Mouse (Mus musculus) midbrain, embryonic 16.5 days (tissue): Measurements from ENCODE around the gene Nanos1. TPM values are rescaled to one million over a fixed set of nuclear protein-coding genes. Genes with fewer than 3 reads are reported as not detected.
A peak's percentile ranks its signal among the peaks of the same experiment; 100 is the strongest.

ENCODE experiments used
- ATAC-seq: fragments of 200-750 bp; cut with Nextera tagmentation; 2 replicates; pipeline ENCODE4 v1.8.0; 2017; ENCODE audit warnings: moderate TSS enrichment
- H3K27ac ChIP-seq: fragments of 300-500 bp; sonication (generic); 2 replicates; pipeline ENCODE4 v1.5.1; 2014; ENCODE audit warnings: mild to moderate bottlenecking, low read length, mixed read lengths
- H3K27me3 ChIP-seq: fragments of 300-500 bp; sonication (generic); 2 replicates; pipeline ENCODE4 v1.6.1; 2014; ENCODE audit warnings: low read depth, low read length, mixed read lengths; ENCODE audit not compliant: control insufficient read depth, insufficient read depth
- H3K36me3 ChIP-seq: fragments of 300-500 bp; sonication (generic); 2 replicates; pipeline ENCODE4 v1.6.1; 2014; ENCODE audit warnings: mild to moderate bottlenecking, low read length, moderate library complexity, mixed read lengths; ENCODE audit not compliant: control insufficient read depth, insufficient read depth
- H3K4me1 ChIP-seq: fragments of 300-500 bp; sonication (generic); 2 replicates; pipeline ENCODE4 v1.6.1; 2014; ENCODE audit warnings: mild to moderate bottlenecking, low read length, mixed read lengths; ENCODE audit not compliant: control insufficient read depth, insufficient read depth
- H3K4me2 ChIP-seq: fragments of 300-500 bp; sonication (generic); 2 replicates; pipeline ENCODE4 v1.6.1; 2014; ENCODE audit warnings: mild to moderate bottlenecking, low read length, mixed read lengths
- H3K4me3 ChIP-seq: fragments of 300-500 bp; sonication (generic); 2 replicates; pipeline ENCODE4 v1.5.1; 2014; ENCODE audit warnings: low read depth, mild to moderate bottlenecking, low read length, moderate library complexity, mixed read lengths
- H3K9ac ChIP-seq: fragments of 300-500 bp; sonication (generic); 2 replicates; pipeline ENCODE4 v1.6.1; 2014; ENCODE audit warnings: low read depth, low read length, mixed read lengths
- H3K9me3 ChIP-seq: fragments of 300-500 bp; sonication (generic); replicated peaks from 2 replicates; pipeline ENCODE4 v1.6.1; 2014; ENCODE audit warnings: mild to moderate bottlenecking, low read length, mixed read lengths; ENCODE audit not compliant: control insufficient read depth, poor library complexity, severe bottlenecking
- WGBS: fragments of 180-500 bp; shearing (Covaris S2); extraction: QIAGEN DNeasy Blood & Tissue Kit; methylation state at CpG from one replicate; pipeline ENCODE4 v1.1.7; 2014; 5-methylcytosine and 5-hydroxymethylcytosine counted together
- polyA plus RNA-seq: library from polyadenylated mRNA; unstranded; fragments of >200 nt; fragmentation: Nextera tagmentation; extraction: Ambion mirVana; gene quantifications from 2 replicates; pipeline ENCODE4 v1.2.1, GENCODE M21; 2015

Gene Nanos1
- polyA plus RNA-seq = 20.1 and 20.9 TPM in 2 replicates

GRCm38 (mm10) chr19:60755438-60756191 lies at the start of gene Nanos1:
TSS of gene Nanos1 (plus strand) at chr19:60755987.
- ATAC-seq = peak; percentile 95
- H3K27ac ChIP-seq = peak within 1 kb of the TSS; percentile 93
- H3K9ac ChIP-seq = peak within 1 kb of the TSS; percentile 92
- H3K9me3 ChIP-seq = no peaks in the 10 kb centered on the region
- peak within 1 kb of the TSS; percentile 88 for H3K4me3 ChIP-seq
- peaks cover 23% of the 10 kb centered on the region for H3K4me1 ChIP-seq
- no peaks in the 10 kb centered on the region for H3K36me3 ChIP-seq
- peak within 1 kb of the TSS; percentile 93 for H3K4me2 ChIP-seq
- H3K27me3 ChIP-seq = peaks cover 3% of the 10 kb centered on the region; the same call in 1 of the 2 replicates
- WGBS = under 1% methylated on average over 52 of the region's 58 CpGs

- Histone ChIP-seq H3K27ac (no peak overlapping the region), H3K9ac (no peak overlapping the region), H3K9me3 (no peaks in the 10 kb centered on the region), H3K4me2 (no peak overlapping the region), H3K36me3 (no peaks in the 10 kb centered on the region), H3K4me3 (no peak overlapping the region), H3K27me3 (no peaks in the 10 kb centered on the region), H3K4me1 (0 out of 2 replicates have a peak, but pooled peaks cover 3% of the 10 kb centered on the region)
- no peak for ATAC-seq
- 91% methylated on average over 4 of the region's 4 CpGs for WGBS
Observed at GRCm38 (mm10) chr19:60709193-60709900, 46.4 kb upstream of the Nanos1 start.

- no peak overlapping the region for H3K4me3 ChIP-seq
- no peaks in the 10 kb centered on the region for H3K36me3 ChIP-seq
- H3K9me3 ChIP-seq = no peaks in the 10 kb centered on the region
- no peak overlapping the region for H3K4me2 ChIP-seq
- no peak for ATAC-seq
- H3K9ac ChIP-seq = no peak overlapping the region
- WGBS = 54% methylated on average over 3 of the region's 3 CpGs
- no peaks in the 10 kb centered on the region for H3K27me3 ChIP-seq
- 0 out of 2 replicates have a peak overlapping the region, but pooled peaks have one; percentile 9 for H3K27ac ChIP-seq
- H3K4me1 ChIP-seq = 0 out of 2 replicates have a peak, but pooled peaks cover 3% of the 10 kb centered on the region
Observed at GRCm38 (mm10) chr19:60710196-60710595, 45.6 kb upstream of the Nanos1 start.

- Histone ChIP-seq H3K4me3 (no peak overlapping the region), H3K9ac (no peak overlapping the region), H3K36me3 (no peaks in the 10 kb centered on the region), H3K27ac (no peak overlapping the region), H3K9me3 (no peaks in the 10 kb centered on the region), H3K27me3 (no peaks in the 10 kb centered on the region), H3K4me1 (0 out of 2 replicates have a peak, but pooled peaks cover 9% of the 10 kb centered on the region), H3K4me2 (no peak overlapping the region)
- ATAC-seq = no peak
- 79% methylated on average over 2 of the region's 2 CpGs for WGBS
Observed at GRCm38 (mm10) chr19:60712577-60712976, 43.2 kb upstream of the Nanos1 start.

- Histone ChIP-seq H3K27ac (no peak overlapping the region; the same call in 1 of the 2 replicates), H3K4me2 (no peak overlapping the region), H3K4me1 (0 out of 2 replicates have a peak, but pooled peaks cover 6% of the 10 kb centered on the region), H3K9ac (no peak overlapping the region), H3K4me3 (no peak overlapping the region), H3K9me3 (no peaks in the 10 kb centered on the region), H3K36me3 (no peaks in the 10 kb centered on the region), H3K27me3 (no peaks in the 10 kb centered on the region)
- WGBS = 73% methylated on average over 2 of the region's 2 CpGs
- no peak for ATAC-seq
Observed at GRCm38 (mm10) chr19:60716381-60716780, 39.4 kb upstream of the Nanos1 start.

GRCm38 (mm10) chr19:60730281-60730852 lies 25.4 kb upstream of the Nanos1 start:
- Histone ChIP-seq H3K36me3 (no peaks in the 10 kb centered on the region), H3K4me1 (no peaks in the 10 kb centered on the region), H3K9me3 (no peaks in the 10 kb centered on the region), H3K4me2 (no peak overlapping the region), H3K4me3 (no peak overlapping the region), H3K27me3 (no peaks in the 10 kb centered on the region; the same call in 1 of the 2 replicates), H3K27ac (no peak overlapping the region), H3K9ac (no peak overlapping the region)
- 47% methylated on average over 2 of the region's 2 CpGs for WGBS
- ATAC-seq = no peak

- Histone ChIP-seq H3K36me3 (no peaks in the 10 kb centered on the region), H3K4me3 (no peak overlapping the region), H3K4me2 (no peak overlapping the region), H3K9ac (no peak overlapping the region), H3K4me1 (no peaks in the 10 kb centered on the region), H3K27me3 (no peaks in the 10 kb centered on the region; the same call in 1 of the 2 replicates), H3K9me3 (no peaks in the 10 kb centered on the region), H3K27ac (no peak overlapping the region)
- WGBS = 68% methylated on average over 1 of the region's 1 CpGs
- ATAC-seq = no peak
Observed at GRCm38 (mm10) chr19:60731299-60731698, 24.5 kb upstream of the Nanos1 start.

GRCm38 (mm10) chr19:60731966-60732365 lies 23.8 kb upstream of the Nanos1 start:
- H3K27ac ChIP-seq = no peak overlapping the region
- H3K9ac ChIP-seq = no peak overlapping the region
- 86% methylated on average over 1 of the region's 1 CpGs for WGBS
- H3K4me2 ChIP-seq = no peak overlapping the region
- H3K27me3 ChIP-seq = no peaks in the 10 kb centered on the region; the same call in 1 of the 2 replicates
- no peaks in the 10 kb centered on the region for H3K4me1 ChIP-seq
- no peak overlapping the region for H3K4me3 ChIP-seq
- H3K9me3 ChIP-seq = no peaks in the 10 kb centered on the region
- H3K36me3 ChIP-seq = no peaks in the 10 kb centered on the region
- no peak for ATAC-seq
